In the genomic region with DNA sequence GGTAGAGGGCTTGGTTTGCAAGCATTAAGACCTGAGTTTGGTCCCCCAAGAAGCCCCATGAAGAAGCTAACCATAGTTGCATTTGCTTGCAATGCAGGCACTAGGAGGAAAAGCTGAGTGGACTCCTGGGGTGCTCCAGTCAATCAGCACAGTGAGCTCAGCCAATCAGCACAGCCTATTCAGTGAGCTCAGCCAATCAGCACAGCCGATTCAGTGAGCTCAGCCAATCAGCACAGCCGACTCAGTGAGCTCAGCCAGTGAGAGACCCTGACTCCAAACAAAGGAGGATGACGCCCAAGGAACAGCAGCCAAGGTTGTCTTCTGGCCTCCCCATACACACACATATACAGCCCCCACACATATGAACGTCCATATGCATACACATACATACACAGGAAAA, we compare ENCODE assay signal across 23 mouse cellular contexts. TPM values are rescaled to one million over a fixed set of nuclear protein-coding genes. Genes with fewer than 3 reads are reported as not detected.
A peak's percentile ranks its signal among the peaks of the same experiment; 100 is the strongest.
DNase-seq lines count a peak whose midpoint lies in the region; ATAC-seq lines count a peak whose summit lies in the region.
"Had no signal": no experiment of that assay in that cellular context is flagged by ENCODE, and none has a peak within 500 bp of the region (broad histone marks: within the 10 kb centered on the region; RNA-seq: fewer than 3 reads in every experiment).

No protein-coding gene starts in this region.

- 83% methylated on average over 4 of the region's 4 CpGs for WGBS in midbrain, embryonic 10.5 days
- 90% methylated on average over 4 of the region's 4 CpGs for WGBS in midbrain, embryonic 11.5 days

- ATAC-seq in midbrain, embryonic 11.5 days (ENCODE audit: low FRiP score), result no peak
- ATAC-seq in CD4-positive, CD25-positive, alpha-beta regulatory T cell, adult 4 months, result no peak
- ATAC-seq: forebrain, embryonic 16.5 days; intestine, embryonic 15.5 days had no signal

- H3K4me1 ChIP-seq in midbrain, embryonic 10.5 days, result no peaks in the 10 kb centered on the region
- no peaks in the 10 kb centered on the region for H3K4me1 ChIP-seq in midbrain, embryonic 11.5 days (ENCODE audit: control insufficient read depth, insufficient read depth, low read length)
- H3K4me1 ChIP-seq: embryonic facial prominence, embryonic 15.5 days; forebrain, embryonic 12.5 days; hindbrain, embryonic 15.5 days; intestine, embryonic 15.5 days had no signal

- DNase-seq in midbrain, embryonic 10.5 days (ENCODE audit: low spot score), result peak; percentile 15
- no peak for DNase-seq in midbrain, embryonic 11.5 days (ENCODE audit: low spot score, missing footprints)
- DNase-seq in testis, postnatal 14 days (ENCODE audit: low spot score), result peak; percentile 38
- no peak for DNase-seq in testis, postnatal 10 days (ENCODE audit: low spot score)
- DNase-seq in R1 (ENCODE audit: low read depth, low spot score), result peak; percentile 65
- DNase-seq in mesoderm, embryonic 11.5 days (ENCODE audit: low read depth, low spot score), result peak; percentile 9
- DNase-seq in heart, adult 9 months (ENCODE audit: low spot score in 2 of 2), result no peak
- DNase-seq: adrenal gland, postnatal 10 days; cerebellum, adult 11-12 months; cerebellum, adult 9-10 months; cerebellum, postnatal 25 days; gastrocnemius, postnatal 10 days; heart, adult 18-20 months; heart, postnatal 14 days had no signal

- H3K4me3 ChIP-seq in midbrain, embryonic 10.5 days, result no peak overlapping the region
- no peak overlapping the region for H3K4me3 ChIP-seq in midbrain, embryonic 11.5 days (ENCODE audit: low read depth, low read length)
- H3K4me3 ChIP-seq: embryonic facial prominence, embryonic 15.5 days; erythroblast, embryonic 14.5 days; forebrain, embryonic 12.5 days; heart, embryonic 15.5 days; hindbrain, embryonic 15.5 days; intestine, embryonic 15.5 days had no signal

- no peak overlapping the region for H3K4me2 ChIP-seq in midbrain, embryonic 11.5 days
- H3K4me2 ChIP-seq: embryonic facial prominence, embryonic 15.5 days; forebrain, embryonic 12.5 days; heart, embryonic 11.5 days; heart, embryonic 15.5 days; hindbrain, embryonic 15.5 days; intestine, embryonic 15.5 days had no signal

- H3K9ac ChIP-seq in midbrain, embryonic 11.5 days (ENCODE audit: low read length), result no peak overlapping the region
- H3K9ac ChIP-seq: embryonic facial prominence, embryonic 15.5 days; forebrain, embryonic 12.5 days; heart, embryonic 15.5 days; hindbrain, embryonic 15.5 days; intestine, embryonic 15.5 days had no signal

- H3K27ac ChIP-seq in midbrain, embryonic 10.5 days (replicated peaks), result no peak overlapping the region
- H3K27ac ChIP-seq in midbrain, embryonic 11.5 days (ENCODE audit: low read depth, low read length), result no peak overlapping the region
- H3K27ac ChIP-seq: embryonic facial prominence, embryonic 15.5 days; forebrain, embryonic 12.5 days; heart, embryonic 15.5 days; hindbrain, embryonic 15.5 days; intestine, embryonic 15.5 days had no signal

- no peaks in the 10 kb centered on the region for H3K9me3 ChIP-seq in midbrain, embryonic 10.5 days (replicated peaks)
- H3K9me3 ChIP-seq in midbrain, embryonic 11.5 days (ENCODE audit: control insufficient read depth, low read length), result no peaks in the 10 kb centered on the region
- H3K9me3 ChIP-seq: embryonic facial prominence, embryonic 15.5 days; forebrain, embryonic 12.5 days; heart, embryonic 15.5 days; hindbrain, embryonic 15.5 days; intestine, embryonic 15.5 days had no signal

- H3K36me3 ChIP-seq in midbrain, embryonic 10.5 days, result no peaks in the 10 kb centered on the region
- no peaks in the 10 kb centered on the region for H3K36me3 ChIP-seq in midbrain, embryonic 11.5 days (ENCODE audit: control insufficient read depth, insufficient read depth, low read length)
- H3K36me3 ChIP-seq: embryonic facial prominence, embryonic 15.5 days; forebrain, embryonic 12.5 days; heart, embryonic 15.5 days; hindbrain, embryonic 15.5 days; intestine, embryonic 15.5 days had no signal

- H3K27me3 ChIP-seq in midbrain, embryonic 10.5 days (ENCODE audit: low read depth, poor library complexity, severe bottlenecking), result no peaks in the 10 kb centered on the region
- H3K27me3 ChIP-seq in midbrain, embryonic 11.5 days (ENCODE audit: control insufficient read depth, insufficient read depth, low read length), result no peaks in the 10 kb centered on the region
- H3K27me3 ChIP-seq: embryonic facial prominence, embryonic 15.5 days; forebrain, embryonic 12.5 days; heart, embryonic 15.5 days; hindbrain, embryonic 15.5 days; intestine, embryonic 15.5 days had no signal

RNA-seq across cellular contexts. Expression of a gene that starts 48.2 kb away (rescaled TPM):
- polyA plus RNA-seq in midbrain, embryonic 10.5 days (2016; fragmentation: Nextera tagmentation; extraction: Ambion mirVana), result 0.02 and 0.14 TPM in 2 replicates
- polyA plus RNA-seq in midbrain, embryonic 11.5 days (2014; fragmentation: Nextera tagmentation; extraction: Ambion mirVana), result 0.14 and 0.15 TPM in 2 replicates
- polyA plus RNA-seq in CD4-positive, CD25-positive, alpha-beta regulatory T cell, adult 4 months (2017; shearing (Covaris generic)), result not detected

Comparison
In these comparisons a context has a peak if more than half of its experiments do, and no peak if none do; other contexts are left out.
1. DNase-seq: peak in midbrain, embryonic 10.5 days (single experiment), testis, postnatal 14 days (single experiment), R1 (single experiment) and mesoderm, embryonic 11.5 days (single experiment); none in midbrain, embryonic 11.5 days (single experiment), testis, postnatal 10 days (single experiment) and heart, adult 9 months (0 of 2).